Mouse (Mus musculus) forebrain, embryonic 10.5 days (tissue): ENCODE data around the gene Smg1. TPM values are rescaled to one million over a fixed set of nuclear protein-coding genes. Genes with fewer than 3 reads are reported as not detected.

Experiments used
- DNase-seq: peaks from one replicate; pipeline ENCODE4 v3.0.0-alpha.2; 2017; ENCODE audit warnings: low spot score; ENCODE audit errors: extremely low spot score
- H3K27ac ChIP-seq: fragments of 300-500 bp; sonication (generic); 2 replicates; pipeline ENCODE4 v1.5.1; 2016; ENCODE audit warnings: mild to moderate bottlenecking
- H3K27me3 ChIP-seq: fragments of 300-500 bp; sonication (generic); 2 replicates; pipeline ENCODE4 v1.6.1; 2016; ENCODE audit warnings: mild to moderate bottlenecking; ENCODE audit not compliant: poor library complexity, severe bottlenecking
- H3K36me3 ChIP-seq: fragments of 300-500 bp; sonication (generic); replicated peaks from 2 replicates; pipeline ENCODE4 v1.6.1; 2016; ENCODE audit warnings: mild to moderate bottlenecking, moderate library complexity
- H3K4me1 ChIP-seq: fragments of 300-500 bp; sonication (generic); 2 replicates; pipeline ENCODE4 v1.6.1; 2016
- H3K4me3 ChIP-seq: fragments of 300-500 bp; sonication (generic); 2 replicates; pipeline ENCODE4 v1.5.1; 2016; ENCODE audit warnings: mild to moderate bottlenecking, moderate library complexity
- H3K9me3 ChIP-seq: fragments of 300-500 bp; sonication (generic); 2 replicates; pipeline ENCODE4 v1.6.1; 2016; ENCODE audit warnings: mild to moderate bottlenecking, moderate library complexity
- WGBS: fragments of 180-500 bp; shearing (Covaris S2); methylation state at CpG from one replicate; pipeline ENCODE4 v1.1.7; 2016; 5-methylcytosine and 5-hydroxymethylcytosine counted together
- polyA plus RNA-seq: library from polyadenylated mRNA; unstranded; fragments of >200 nt; fragmentation: Nextera tagmentation; extraction: Ambion mirVana; gene quantifications from 2 replicates; pipeline ENCODE4 v1.2.1, GENCODE M21; 2016

Smg1 gene
- polyA plus RNA-seq, 1 experiment from 2014 or later = 15.9 TPM

- no peak for DNase-seq
- peaks cover 8% of the 10 kb centered on the region; the same call in 1 of the 2 replicates for H3K36me3 ChIP-seq
These were observed 1.2 kb downstream of the Smg1 start for GRCm38 (mm10) chr7:118242309-118242708.

GRCm38 (mm10) chr7:118240402-118240801, 3.1 kb downstream of the Smg1 start:
- H3K4me3 ChIP-seq = no peak overlapping the region
- H3K36me3 ChIP-seq = peaks cover 8% of the 10 kb centered on the region; the same call in 1 of the 2 replicates
- H3K27me3 ChIP-seq = no peaks in the 10 kb centered on the region
- H3K27ac ChIP-seq = no peak overlapping the region
- H3K4me1 ChIP-seq = peaks cover 20% of the 10 kb centered on the region
- DNase-seq = no peak
- H3K9me3 ChIP-seq = no peaks in the 10 kb centered on the region

More at GRCm38 (mm10) chr7:118242309-118242708, 1.2 kb downstream of the Smg1 start:
- no peaks in the 10 kb centered on the region for H3K9me3 ChIP-seq
- H3K4me1 ChIP-seq = peaks cover 20% of the 10 kb centered on the region
- H3K27me3 ChIP-seq = no peaks in the 10 kb centered on the region
- H3K4me3 ChIP-seq = peak overlapping the region; percentile 94
- peak overlapping the region; percentile 97 for H3K27ac ChIP-seq
- 37% methylated on average over 6 of the region's 6 CpGs for WGBS

GRCm38 (mm10) chr7:118239996-118240395, 3.5 kb downstream of the Smg1 start:
- WGBS = 87% methylated on average over 5 of the region's 5 CpGs

GRCm38 (mm10) chr7:118236949-118237348, 6.5 kb downstream of the Smg1 start:
- no peak overlapping the region for H3K27ac ChIP-seq
- peaks cover 8% of the 10 kb centered on the region for H3K4me1 ChIP-seq
- H3K9me3 ChIP-seq = no peaks in the 10 kb centered on the region
- no peak overlapping the region for H3K4me3 ChIP-seq
- no peaks in the 10 kb centered on the region for H3K27me3 ChIP-seq
- no peak for DNase-seq
- H3K36me3 ChIP-seq = peaks cover 10% of the 10 kb centered on the region; the same call in 1 of the 2 replicates

More at GRCm38 (mm10) chr7:118239996-118240395, 3.5 kb downstream of the Smg1 start:
- peaks cover 20% of the 10 kb centered on the region for H3K4me1 ChIP-seq
- H3K9me3 ChIP-seq = no peaks in the 10 kb centered on the region
- peaks cover 8% of the 10 kb centered on the region; the same call in 1 of the 2 replicates for H3K36me3 ChIP-seq
- H3K27ac ChIP-seq = no peak overlapping the region
- no peak overlapping the region for H3K4me3 ChIP-seq
- H3K27me3 ChIP-seq = no peaks in the 10 kb centered on the region
- no peak for DNase-seq

- H3K9me3 ChIP-seq = no peaks in the 10 kb centered on the region
- H3K4me1 ChIP-seq = no peaks in the 10 kb centered on the region
- DNase-seq = no peak
- no peaks in the 10 kb centered on the region for H3K27me3 ChIP-seq
- peaks cover 10% of the 10 kb centered on the region; the same call in 1 of the 2 replicates for H3K36me3 ChIP-seq
- no peak overlapping the region for H3K27ac ChIP-seq
- 95% methylated on average over 1 of the region's 1 CpGs for WGBS
- H3K4me3 ChIP-seq = no peak overlapping the region
These were observed 9.2 kb downstream of the Smg1 start for GRCm38 (mm10) chr7:118234236-118234635.

- Histone ChIP-seq H3K27me3 (no peaks in the 10 kb centered on the region), H3K27ac (no peak overlapping the region), H3K4me3 (no peak overlapping the region), H3K9me3 (no peaks in the 10 kb centered on the region), H3K4me1 (no peaks in the 10 kb centered on the region), H3K36me3 (peaks cover 7% of the 10 kb centered on the region; the same call in 1 of the 2 replicates)
- no peak for DNase-seq
These were observed 10.9 kb downstream of the Smg1 start for GRCm38 (mm10) chr7:118232613-118233012.

- no peaks in the 10 kb centered on the region for H3K4me1 ChIP-seq
- peaks cover 18% of the 10 kb centered on the region for H3K36me3 ChIP-seq
- WGBS = 96% methylated on average over 2 of the region's 2 CpGs
- no peaks in the 10 kb centered on the region for H3K27me3 ChIP-seq
- no peak for DNase-seq
- no peak overlapping the region for H3K27ac ChIP-seq
- no peak overlapping the region for H3K4me3 ChIP-seq
- peaks cover 5% of the 10 kb centered on the region; the same call in 1 of the 2 replicates for H3K9me3 ChIP-seq
These were observed 23.7 kb downstream of the Smg1 start for GRCm38 (mm10) chr7:118219777-118220176.

- Histone ChIP-seq H3K36me3 (peaks cover 78% of the 10 kb centered on the region), H3K9me3 (no peaks in the 10 kb centered on the region), H3K27me3 (no peaks in the 10 kb centered on the region), H3K4me3 (no peak overlapping the region), H3K4me1 (no peaks in the 10 kb centered on the region), H3K27ac (no peak overlapping the region)
- DNase-seq = no peak
- 96% methylated on average over 2 of the region's 2 CpGs for WGBS
These were observed 37.1 kb downstream of the Smg1 start for GRCm38 (mm10) chr7:118206396-118206795.

- no peak for DNase-seq
- Histone ChIP-seq H3K27me3 (no peaks in the 10 kb centered on the region), H3K4me3 (no peak overlapping the region), H3K36me3 (peaks cover 81% of the 10 kb centered on the region), H3K4me1 (no peaks in the 10 kb centered on the region), H3K27ac (no peak overlapping the region), H3K9me3 (no peaks in the 10 kb centered on the region)
- WGBS = 86% methylated on average over 4 of the region's 4 CpGs
These were observed 47.7 kb downstream of the Smg1 start for GRCm38 (mm10) chr7:118195756-118196155.

- WGBS = 91% methylated on average over 4 of the region's 4 CpGs
- Histone ChIP-seq H3K9me3 (no peaks in the 10 kb centered on the region), H3K27ac (no peak overlapping the region), H3K36me3 (peaks cover 86% of the 10 kb centered on the region), H3K4me3 (no peak overlapping the region), H3K27me3 (no peaks in the 10 kb centered on the region), H3K4me1 (no peaks in the 10 kb centered on the region)
- DNase-seq = no peak
These were observed 57.6 kb downstream of the Smg1 start for GRCm38 (mm10) chr7:118185878-118186277.

- H3K4me1 ChIP-seq = no peaks in the 10 kb centered on the region
- no peak overlapping the region for H3K27ac ChIP-seq
- no peak for DNase-seq
- no peaks in the 10 kb centered on the region for H3K27me3 ChIP-seq
- H3K36me3 ChIP-seq = peaks cover 87% of the 10 kb centered on the region
- H3K4me3 ChIP-seq = no peak overlapping the region
- no peaks in the 10 kb centered on the region for H3K9me3 ChIP-seq
- 96% methylated on average over 1 of the region's 1 CpGs for WGBS
These were observed 58.9 kb downstream of the Smg1 start for GRCm38 (mm10) chr7:118184604-118185003.

GRCm38 (mm10) chr7:118181123-118181522, 62.3 kb downstream of the Smg1 start:
- 92% methylated on average over 3 of the region's 3 CpGs for WGBS
- Histone ChIP-seq H3K4me1 (no peaks in the 10 kb centered on the region), H3K9me3 (no peaks in the 10 kb centered on the region), H3K36me3 (peaks cover 88% of the 10 kb centered on the region), H3K4me3 (no peak overlapping the region), H3K27ac (no peak overlapping the region), H3K27me3 (no peaks in the 10 kb centered on the region)
- DNase-seq = no peak

- 86% methylated on average over 3 of the region's 3 CpGs for WGBS
- no peak for DNase-seq
- no peaks in the 10 kb centered on the region for H3K4me1 ChIP-seq
- H3K27ac ChIP-seq = no peak overlapping the region
- H3K36me3 ChIP-seq = peaks cover 83% of the 10 kb centered on the region
- no peaks in the 10 kb centered on the region for H3K27me3 ChIP-seq
- no peaks in the 10 kb centered on the region for H3K9me3 ChIP-seq
- H3K4me3 ChIP-seq = no peak overlapping the region
These were observed 63.7 kb downstream of the Smg1 start for GRCm38 (mm10) chr7:118179782-118180181.

- Histone ChIP-seq H3K4me1 (no peaks in the 10 kb centered on the region), H3K36me3 (peaks cover 83% of the 10 kb centered on the region)
These were observed 67.6 kb downstream of the Smg1 start for GRCm38 (mm10) chr7:118175821-118176355.

More at GRCm38 (mm10) chr7:118175821-118176355, 67.6 kb downstream of the Smg1 start:
- 93% methylated on average over 1 of the region's 1 CpGs for WGBS
- no peak overlapping the region for H3K27ac ChIP-seq
- H3K9me3 ChIP-seq = no peaks in the 10 kb centered on the region
- no peak for DNase-seq
- H3K4me3 ChIP-seq = no peak overlapping the region
- no peaks in the 10 kb centered on the region for H3K27me3 ChIP-seq
